Mouse (Mus musculus): Measurements from ENCODE around the gene Olfr68.
"Not testable (repeated sequence)": the region's sequence is repeated elsewhere in the genome, so short reads cannot be mapped to it uniquely, and the experiment has no call there.

Olfr68 gene

GRCm38 (mm10) chr7:103779598-103779997, at the start of gene Olfr68:
TSS of gene Olfr68 (minus strand) at chr7:103779698.
- DNase-seq (ENCODE audit: low spot score in 2 of 2): no peak

GRCm38 (mm10) chr7:103827808-103828207, 48.3 kb upstream of the Olfr68 start, which contains the start of gene Hbb-bs:
TSS of gene Hbb-bs (minus strand) at chr7:103828096.
- DNase-seq (ENCODE audit: low spot score in 2 of 2): no peak

DNA sequence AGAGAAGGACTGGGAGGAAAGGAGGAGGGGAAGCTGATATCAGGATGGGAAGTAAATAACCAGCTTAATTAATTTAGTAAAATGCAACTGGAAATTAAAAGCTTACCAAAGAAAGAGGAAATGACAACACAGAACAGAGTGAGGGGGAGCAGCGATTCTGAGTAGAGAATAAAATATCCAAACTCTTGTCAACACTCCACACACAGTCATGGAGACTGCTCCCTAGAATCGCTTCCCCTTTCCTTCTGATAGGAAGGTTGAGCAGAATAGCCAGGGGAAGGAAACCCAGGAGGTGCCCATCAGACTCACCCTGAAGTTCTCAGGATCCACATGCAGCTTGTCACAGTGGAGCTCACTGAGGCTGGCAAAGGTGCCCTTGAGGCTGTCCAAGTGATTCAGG, 47.6 kb upstream of the Olfr68 start:
- DNase-seq (ENCODE audit: low spot score in 2 of 2): not testable (repeated sequence)

GRCm38 (mm10) chr7:103826255-103826887, 46.9 kb upstream of the Olfr68 start:
- no peak for DNase-seq (ENCODE audit: low spot score in 2 of 2)

DNA sequence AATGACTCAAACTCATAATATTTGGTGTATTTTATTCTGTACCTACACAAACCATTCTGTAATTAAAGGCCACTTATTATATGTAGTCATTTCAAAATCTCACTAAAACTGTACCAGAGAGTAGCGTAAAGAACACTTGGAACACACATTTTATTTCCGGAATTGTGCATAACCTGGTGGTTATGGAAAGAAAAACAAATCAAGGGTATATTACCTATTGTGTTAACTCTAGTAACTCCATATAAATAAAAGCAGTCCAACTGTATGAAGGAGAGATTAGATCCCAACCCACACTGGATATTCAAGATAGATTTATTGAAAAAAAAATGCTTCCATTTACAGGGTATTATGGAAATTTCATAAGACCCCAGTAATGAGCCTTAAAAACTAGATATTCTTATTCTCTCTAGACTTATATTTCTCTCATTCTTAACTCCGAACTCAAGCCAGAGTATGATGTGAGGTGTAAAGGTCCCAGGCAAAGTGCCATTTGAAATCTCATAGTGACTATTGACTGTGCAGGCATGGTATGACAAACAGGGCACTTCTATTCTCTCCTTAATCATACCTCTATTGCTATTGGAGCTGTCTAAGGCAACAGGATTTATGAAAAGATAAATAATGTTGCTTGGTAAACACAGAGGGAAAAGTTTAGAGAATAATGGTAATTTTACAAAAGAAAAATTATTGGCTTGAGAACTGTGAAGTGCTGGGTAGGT, 46.2 kb upstream of the Olfr68 start:
- no peak for DNase-seq (ENCODE audit: low spot score in 2 of 2)

DNA sequence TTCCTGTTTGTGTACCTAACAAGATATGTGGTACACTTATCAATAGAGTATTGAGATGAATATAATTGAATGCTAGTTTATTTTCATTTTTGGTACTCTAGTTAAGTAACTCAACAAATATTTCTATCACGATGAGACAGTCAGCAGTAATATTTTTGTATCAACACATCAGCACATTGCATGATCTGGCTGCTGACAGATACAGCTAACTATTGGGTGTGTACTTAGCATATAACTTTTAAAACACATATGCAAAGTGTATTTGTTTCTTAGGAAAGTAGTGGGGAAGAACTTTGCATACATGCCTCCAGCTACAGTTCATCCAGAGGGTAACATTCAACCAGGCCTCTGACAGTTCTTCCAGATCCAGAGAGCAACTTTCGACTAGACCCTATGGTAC, 45.1 kb upstream of the Olfr68 start:
- DNase-seq (ENCODE audit: low spot score in 2 of 2): no peak

DNA sequence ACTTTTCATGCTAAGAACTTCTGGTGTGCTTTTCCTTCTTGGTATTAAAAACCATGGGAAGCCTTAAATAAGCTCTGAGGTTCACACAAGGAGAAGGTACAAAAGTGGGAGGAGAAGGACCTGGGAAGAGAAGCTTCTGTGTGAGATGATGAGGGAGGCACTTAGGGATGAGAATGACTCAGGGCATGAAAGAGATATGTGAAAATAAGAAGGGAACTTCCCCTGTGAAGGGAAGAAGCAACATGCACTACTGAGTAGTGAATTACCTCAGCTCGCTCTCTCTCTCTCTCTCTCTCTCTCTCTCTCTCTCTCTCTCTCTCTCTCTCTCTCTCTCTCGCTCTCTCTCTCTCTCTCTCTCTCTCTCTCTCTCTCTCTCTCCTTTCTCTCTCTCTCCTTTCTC, 35.6 kb upstream of the Olfr68 start:
- DNase-seq (ENCODE audit: low spot score in 2 of 2): not testable (repeated sequence)

DNA sequence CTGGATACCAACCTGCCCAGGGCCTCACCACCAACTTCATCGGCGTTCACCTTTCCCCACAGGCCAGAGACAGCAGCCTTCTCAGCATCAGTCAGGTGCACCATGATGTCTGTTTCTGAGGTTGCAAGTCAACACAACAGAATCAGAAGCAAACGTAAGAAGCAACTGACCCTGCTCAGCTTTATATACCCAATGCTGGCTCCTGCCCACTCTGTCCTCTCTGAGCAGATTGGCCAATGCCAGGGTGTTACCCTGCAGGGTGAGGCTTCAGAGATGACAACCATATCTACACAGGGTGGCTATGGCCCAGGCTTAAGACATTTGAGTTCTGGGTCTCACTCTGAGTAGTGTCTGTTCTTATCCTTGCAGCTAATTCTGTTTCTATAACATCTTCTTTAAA, 34.3 kb upstream of the Olfr68 start, which contains the start of gene Hbb-bt:
Gene Hbb-bt (minus strand): TSS at position 231 of the 400 bp plus-strand sequence.
- no peak for DNase-seq (ENCODE audit: low spot score in 2 of 2)

GRCm38 (mm10) chr7:103813152-103813551, 33.7 kb upstream of the Olfr68 start:
- DNase-seq (ENCODE audit: low spot score in 2 of 2): not testable (repeated sequence)

- no peak for DNase-seq (ENCODE audit: low spot score in 2 of 2)
These were observed 32.7 kb upstream of the Olfr68 start for GRCm38 (mm10) chr7:103812174-103812573.

- no peak for DNase-seq (ENCODE audit: low spot score in 2 of 2)
These were observed 31.8 kb upstream of the Olfr68 start for GRCm38 (mm10) chr7:103811223-103811845.

GRCm38 (mm10) chr7:103810746-103811145, 31.2 kb upstream of the Olfr68 start:
- DNase-seq (ENCODE audit: low spot score in 2 of 2): no peak

DNA sequence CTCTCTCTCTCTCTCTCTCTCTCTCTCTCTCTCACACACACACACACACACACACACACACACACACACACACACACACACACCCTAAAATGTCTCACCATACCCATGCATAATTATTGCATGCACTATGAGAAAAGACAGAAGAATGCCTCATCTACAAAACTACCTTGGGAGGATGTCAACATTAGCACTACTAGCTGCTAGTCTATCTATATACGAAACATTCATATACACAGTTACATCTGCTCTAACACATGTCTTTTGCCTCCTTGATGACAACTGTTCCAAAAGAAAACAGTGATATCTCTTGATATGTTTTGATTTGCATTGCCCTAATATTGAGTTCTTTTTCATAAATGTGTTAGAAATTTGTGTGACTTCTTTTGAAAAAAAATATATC, 30.8 kb upstream of the Olfr68 start:
- DNase-seq (ENCODE audit: low spot score in 2 of 2): no peak

GRCm38 (mm10) chr7:103809801-103810155, 30.3 kb upstream of the Olfr68 start:
- DNase-seq (ENCODE audit: low spot score in 2 of 2): no peak

- DNase-seq (ENCODE audit: low spot score in 2 of 2): no peak
These were observed 29.7 kb upstream of the Olfr68 start for GRCm38 (mm10) chr7:103808971-103809800.

DNA sequence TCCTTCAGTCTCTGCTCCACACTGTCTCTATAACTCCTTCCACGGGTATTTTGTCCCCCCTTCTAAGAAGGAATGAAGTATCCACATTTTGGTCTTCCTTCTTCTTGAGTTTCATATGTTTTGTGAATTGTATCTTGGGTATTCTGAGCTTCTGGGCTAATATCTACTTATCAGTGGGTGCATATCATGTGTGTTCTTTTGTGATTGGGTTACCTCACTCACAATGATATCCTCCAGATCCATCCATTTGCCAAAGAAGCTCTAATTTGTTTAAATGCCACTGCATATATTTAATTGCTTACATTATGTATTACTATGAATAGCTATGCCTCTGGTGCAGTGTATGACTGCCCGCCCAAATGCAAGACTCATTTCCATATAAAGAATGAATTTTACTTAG, 28.6 kb upstream of the Olfr68 start:
- not testable (repeated sequence) for DNase-seq (ENCODE audit: low spot score in 2 of 2)

DNA sequence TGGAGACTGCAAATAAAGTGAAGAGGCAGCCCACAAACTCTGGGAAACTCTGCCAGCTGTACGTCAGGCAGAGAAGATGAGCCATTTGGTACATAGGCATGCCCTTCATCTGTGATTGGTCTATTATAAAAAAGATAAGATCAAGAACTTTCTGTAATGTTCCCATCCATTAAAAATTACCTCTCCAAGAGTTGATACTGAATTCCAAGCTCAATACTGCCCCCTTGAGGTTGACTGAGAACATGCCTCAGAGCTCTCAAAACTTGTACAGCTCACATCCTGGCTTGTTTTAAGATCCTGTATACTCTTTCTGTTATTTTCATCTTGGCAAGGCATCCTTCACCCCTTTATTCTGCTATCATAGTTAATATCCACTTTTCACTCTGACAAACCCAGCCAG, 27.4 kb upstream of the Olfr68 start:
- DNase-seq (ENCODE audit: low spot score in 2 of 2): no peak

- no peak for DNase-seq (ENCODE audit: low spot score in 2 of 2)
These were observed 13.3 kb upstream of the Olfr68 start for GRCm38 (mm10) chr7:103792669-103793388.

GRCm38 (mm10) chr7:103791721-103792120, 12.2 kb upstream of the Olfr68 start, which contains the start of gene Olfr67:
TSS of gene Olfr67 (minus strand) at chr7:103791821.
- DNase-seq (ENCODE audit: low spot score in 2 of 2): no peak

DNA sequence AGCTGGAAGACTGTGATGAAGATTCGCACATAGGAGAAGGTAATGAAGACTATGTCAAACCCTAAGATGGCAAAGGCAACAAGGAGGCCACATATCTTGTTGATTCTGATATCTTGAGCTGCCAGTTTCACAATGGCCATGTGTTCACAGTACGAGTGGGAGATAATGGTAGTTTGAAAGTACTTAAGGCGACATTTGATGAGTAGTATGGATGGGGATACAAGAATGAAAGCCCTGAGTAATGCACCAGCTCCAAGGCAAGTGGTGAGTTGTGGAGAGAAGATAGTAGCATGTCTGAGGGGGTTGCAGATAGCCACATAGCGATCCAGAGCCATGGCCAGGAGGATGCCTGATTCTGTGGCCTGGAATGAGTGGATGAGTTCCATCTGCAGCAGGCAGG, 1.8 kb downstream of the Olfr68 start:
- DNase-seq (ENCODE audit: low spot score in 2 of 2): not testable (repeated sequence)

GRCm38 (mm10) chr7:103771494-103771893, 8.0 kb downstream of the Olfr68 start, which contains the start of gene Olfr69:
TSS of gene Olfr69 (minus strand) at chr7:103771594.
- DNase-seq (ENCODE audit: low spot score in 2 of 2): no peak
